Mouse (Mus musculus): ENCODE results near the gene Atp2a1. TPM values are rescaled to one million over a fixed set of nuclear protein-coding genes. Genes with fewer than 3 reads are reported as not detected.
A peak's percentile ranks its signal among the peaks of the same experiment; 100 is the strongest.

Atp2a1 gene
- polyA plus RNA-seq, 1 experiment = 1.4 TPM

DNA sequence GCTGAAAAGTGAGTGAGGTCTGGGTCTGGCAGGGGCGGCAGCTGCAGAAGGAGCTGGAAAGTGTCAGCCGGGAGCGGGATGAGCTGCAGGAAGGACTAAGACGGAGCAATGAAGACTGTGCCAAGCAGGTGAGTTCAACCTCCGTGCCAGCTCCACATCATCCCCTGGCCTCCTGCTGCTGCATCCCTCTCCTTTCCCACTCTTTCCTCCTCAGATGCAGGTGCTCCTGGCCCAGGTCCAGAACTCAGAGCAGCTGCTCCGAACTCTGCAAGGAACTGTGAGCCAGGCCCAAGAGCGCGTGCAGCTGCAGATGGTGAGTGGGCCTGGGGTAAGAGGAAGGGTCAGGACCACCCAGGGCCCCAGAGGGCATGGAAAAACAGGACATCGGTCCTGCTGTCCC is 22.8 kb downstream of the Atp2a1 start:
- Histone ChIP-seq H3K36me3 (replicated peaks; ENCODE audit: low read length) (peaks cover 95% of the 10 kb centered on the region), H3K4me1 (peaks cover 23% of the 10 kb centered on the region), H3K9me3 (no peaks in the 10 kb centered on the region), H3K4me3 (replicated peaks) (no peak overlapping the region), H3K27me3 (replicated peaks) (no peaks in the 10 kb centered on the region)
- TF ChIP-seq FLI1 (IDR thresholded peaks at IDR 0.05; ENCODE audit: low read length) (no peak), GATA1 (IDR thresholded peaks at IDR 0.05; ENCODE audit: borderline replicate concordance, low read length) (no peak)

DNA sequence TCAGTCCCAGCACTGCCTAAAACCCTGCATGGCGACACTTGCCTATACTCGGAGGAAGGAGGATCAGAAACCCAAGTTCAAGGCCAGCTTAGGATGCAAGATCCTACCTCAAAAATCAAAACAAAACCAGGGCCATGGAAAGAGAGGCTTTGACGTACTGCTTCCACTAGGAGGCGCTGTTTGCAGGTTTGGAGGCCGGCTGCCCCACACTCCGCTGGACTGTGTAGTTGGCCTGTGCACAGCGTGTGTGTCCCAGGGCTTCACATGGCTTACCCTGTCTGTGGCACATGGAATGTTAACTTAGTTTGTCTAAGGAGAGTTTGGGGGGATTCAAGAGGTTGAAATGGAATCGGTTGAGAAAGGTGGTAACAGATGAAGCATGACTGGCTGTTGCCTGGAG is 26.1 kb downstream of the Atp2a1 start:
- peak overlapping the region; percentile 66 for H3K4me3 ChIP-seq (replicated peaks)
- peaks cover 93% of the 10 kb centered on the region for H3K36me3 ChIP-seq (replicated peaks; ENCODE audit: low read length)
- no peak for TF ChIP-seq GATA1 (IDR thresholded peaks at IDR 0.05; ENCODE audit: borderline replicate concordance, low read length)
- TF ChIP-seq FLI1 (IDR thresholded peaks at IDR 0.05; ENCODE audit: low read length) = no peak
- no peaks in the 10 kb centered on the region for H3K9me3 ChIP-seq
- H3K27me3 ChIP-seq (replicated peaks) = no peaks in the 10 kb centered on the region
- peaks cover 38% of the 10 kb centered on the region for H3K4me1 ChIP-seq

DNA sequence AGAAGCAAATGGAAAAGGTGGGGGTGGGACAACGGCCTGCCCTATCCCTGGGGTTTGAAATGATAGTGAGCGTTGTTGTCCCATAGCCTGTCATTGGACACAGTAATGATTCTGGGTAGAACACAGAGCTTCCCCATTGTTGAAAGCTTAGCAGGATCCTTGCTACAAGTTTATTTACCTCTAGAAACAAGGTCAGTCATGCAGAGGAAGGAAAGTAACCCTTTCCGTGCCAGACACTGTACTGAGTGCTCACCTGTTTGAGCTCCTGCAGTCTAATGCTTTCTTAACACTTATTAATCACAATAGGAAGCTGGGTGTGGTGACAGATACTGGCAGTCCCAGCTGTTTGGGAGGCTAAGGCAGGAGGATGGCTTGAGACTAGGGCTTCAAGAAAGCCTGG is 27.1 kb downstream of the Atp2a1 start:
- Histone ChIP-seq H3K4me1 (peaks cover 48% of the 10 kb centered on the region), H3K4me3 (replicated peaks) (no peak overlapping the region), H3K36me3 (replicated peaks; ENCODE audit: low read length) (peaks cover 92% of the 10 kb centered on the region), H3K9me3 (no peaks in the 10 kb centered on the region), H3K27me3 (replicated peaks) (no peaks in the 10 kb centered on the region)
- TF ChIP-seq GATA1 (IDR thresholded peaks at IDR 0.05; ENCODE audit: borderline replicate concordance, low read length) (no peak), FLI1 (IDR thresholded peaks at IDR 0.05; ENCODE audit: low read length) (no peak)

- Histone ChIP-seq H3K4me3 (replicated peaks) (no peak overlapping the region), H3K27me3 (replicated peaks) (no peaks in the 10 kb centered on the region), H3K36me3 (replicated peaks; ENCODE audit: low read length) (peaks cover 89% of the 10 kb centered on the region), H3K9me3 (no peaks in the 10 kb centered on the region), H3K4me1 (peaks cover 59% of the 10 kb centered on the region)
- TF ChIP-seq GATA1 (IDR thresholded peaks at IDR 0.05; ENCODE audit: borderline replicate concordance, low read length) (no peak), FLI1 (IDR thresholded peaks at IDR 0.05; ENCODE audit: low read length) (no peak)
These were observed 28.2 kb downstream of the Atp2a1 start for GRCm38 (mm10) chr7:126434726-126435125.

DNA sequence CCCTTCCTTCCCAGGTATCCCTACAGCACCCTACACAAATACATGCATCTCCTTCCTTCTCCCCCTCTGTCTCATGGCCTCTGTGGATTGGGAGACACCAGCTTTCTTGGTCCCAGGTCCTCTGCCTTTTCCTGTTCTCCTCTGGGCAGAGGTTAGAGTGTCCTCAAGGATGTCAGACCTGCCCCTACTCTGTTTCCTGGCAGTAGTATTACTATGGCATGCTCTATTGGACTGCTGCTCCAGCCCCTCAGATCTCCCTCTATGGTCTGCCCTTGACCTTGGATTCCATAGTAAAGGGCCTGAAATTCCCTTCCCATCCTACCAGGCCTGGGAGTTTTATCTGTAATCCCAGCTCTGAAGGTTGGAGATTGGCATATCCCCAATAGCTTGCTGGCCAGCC is 32.7 kb downstream of the Atp2a1 start:
- Histone ChIP-seq H3K4me3 (replicated peaks) (peak overlapping the region; percentile 96), H3K27me3 (replicated peaks) (no peaks in the 10 kb centered on the region), H3K36me3 (replicated peaks; ENCODE audit: low read length) (peaks cover 63% of the 10 kb centered on the region), H3K9me3 (peaks cover 16% of the 10 kb centered on the region), H3K4me1 (peaks cover 54% of the 10 kb centered on the region)
- no peak for TF ChIP-seq FLI1 (IDR thresholded peaks at IDR 0.05; ENCODE audit: low read length)
- TF ChIP-seq GATA1 (IDR thresholded peaks at IDR 0.05; ENCODE audit: borderline replicate concordance, low read length) = no peak

GRCm38 (mm10) chr7:126429503-126429898 is 33.4 kb downstream of the Atp2a1 start:
- peak overlapping the region; percentile 96 for H3K4me3 ChIP-seq (replicated peaks)
- TF ChIP-seq FLI1 (IDR thresholded peaks at IDR 0.05; ENCODE audit: low read length) = no peak
- TF ChIP-seq GATA1 (IDR thresholded peaks at IDR 0.05; ENCODE audit: borderline replicate concordance, low read length) = no peak
- H3K4me1 ChIP-seq = peaks cover 54% of the 10 kb centered on the region
- H3K9me3 ChIP-seq = peaks cover 16% of the 10 kb centered on the region
- H3K36me3 ChIP-seq (replicated peaks; ENCODE audit: low read length) = peaks cover 56% of the 10 kb centered on the region
- H3K27me3 ChIP-seq (replicated peaks) = no peaks in the 10 kb centered on the region

- Histone ChIP-seq H3K4me1 (peaks cover 53% of the 10 kb centered on the region), H3K27me3 (replicated peaks) (no peaks in the 10 kb centered on the region), H3K36me3 (replicated peaks; ENCODE audit: low read length) (peaks cover 50% of the 10 kb centered on the region), H3K9me3 (peaks cover 16% of the 10 kb centered on the region), H3K4me3 (replicated peaks) (peak within 1 kb of the TSS; percentile 96)
- TF ChIP-seq FLI1 (IDR thresholded peaks at IDR 0.05; ENCODE audit: low read length) = no peak
- TF ChIP-seq GATA1 (IDR thresholded peaks at IDR 0.05; ENCODE audit: borderline replicate concordance, low read length) = no peak
These were observed 34.0 kb downstream of the Atp2a1 start, which contains the start of gene Rabep2 for GRCm38 (mm10) chr7:126428631-126429502. Gene Rabep2, plus strand, starts transcription at chr7:126428759.

GRCm38 (mm10) chr7:126428154-126428553 is 34.8 kb downstream of the Atp2a1 start:
- Histone ChIP-seq H3K27me3 (replicated peaks) (no peaks in the 10 kb centered on the region), H3K4me1 (peaks cover 50% of the 10 kb centered on the region), H3K36me3 (replicated peaks; ENCODE audit: low read length) (peaks cover 44% of the 10 kb centered on the region), H3K4me3 (replicated peaks) (peak overlapping the region; percentile 96), H3K9me3 (peaks cover 16% of the 10 kb centered on the region)
- TF ChIP-seq GATA1 (IDR thresholded peaks at IDR 0.05; ENCODE audit: borderline replicate concordance, low read length) = no peak
- TF ChIP-seq FLI1 (IDR thresholded peaks at IDR 0.05; ENCODE audit: low read length) = no peak

DNA sequence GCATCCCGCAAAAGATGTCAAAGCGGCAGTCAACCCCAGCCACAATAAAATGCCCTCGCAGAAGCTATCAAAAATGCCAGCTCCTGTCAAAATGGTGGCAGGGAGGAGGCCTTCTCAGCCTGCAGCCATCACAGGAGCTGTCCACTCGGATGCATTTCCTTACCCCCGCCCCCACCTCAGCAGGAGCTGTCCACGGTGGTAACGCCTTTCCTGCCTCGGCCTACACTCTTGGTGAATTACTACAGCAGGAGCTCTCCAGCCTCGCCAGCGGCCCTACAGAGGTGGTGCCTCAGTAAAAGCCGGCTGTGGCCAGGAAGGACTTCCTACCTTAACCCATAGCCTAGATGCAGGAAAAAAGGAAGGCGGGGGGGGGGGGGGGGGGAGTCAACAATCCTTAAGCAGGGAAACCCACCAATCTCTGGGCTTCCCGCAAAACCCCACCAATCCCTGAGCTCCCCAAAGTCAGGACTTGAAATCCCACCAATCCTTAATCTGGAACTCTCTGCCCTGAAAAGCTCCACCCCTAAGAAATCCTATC is 35.5 kb downstream of the Atp2a1 start:
- peak overlapping the region; percentile 35 for H3K4me3 ChIP-seq (replicated peaks)
- peaks cover 38% of the 10 kb centered on the region for H3K36me3 ChIP-seq (replicated peaks; ENCODE audit: low read length)
- TF ChIP-seq GATA1 (IDR thresholded peaks at IDR 0.05; ENCODE audit: borderline replicate concordance, low read length) = no peak
- no peak for TF ChIP-seq FLI1 (IDR thresholded peaks at IDR 0.05; ENCODE audit: low read length)
- H3K27me3 ChIP-seq (replicated peaks) = no peaks in the 10 kb centered on the region
- H3K9me3 ChIP-seq = peaks cover 16% of the 10 kb centered on the region
- H3K4me1 ChIP-seq = peaks cover 44% of the 10 kb centered on the region

GRCm38 (mm10) chr7:126424161-126424560 is 38.7 kb downstream of the Atp2a1 start:
- H3K9me3 ChIP-seq = peaks cover 21% of the 10 kb centered on the region
- H3K27me3 ChIP-seq (replicated peaks) = no peaks in the 10 kb centered on the region
- no peak overlapping the region for H3K4me3 ChIP-seq (replicated peaks)
- peaks cover 32% of the 10 kb centered on the region for H3K4me1 ChIP-seq
- H3K36me3 ChIP-seq (replicated peaks; ENCODE audit: low read length) = peaks cover 15% of the 10 kb centered on the region
- TF ChIP-seq GATA1 (IDR thresholded peaks at IDR 0.05; ENCODE audit: borderline replicate concordance, low read length) = no peak
- TF ChIP-seq FLI1 (IDR thresholded peaks at IDR 0.05; ENCODE audit: low read length) = no peak

All from megakaryocyte, embryonic 14.5 days (primary cell).